Mouse (Mus musculus) induced T-regulatory cell, adult 2 months (primary cell): Measurements from ENCODE around the gene D2hgdh.

Experiments
- DNase-seq: peaks from one replicate; pipeline ENCODE4 v3.0.0-alpha.2; 2012; ENCODE audit warnings: low read depth

D2hgdh gene

GRCm38 (mm10) chr1:93824609-93825008 is at the start of gene D2hgdh:
Gene D2hgdh (plus strand): TSS chr1:93824909.
- DNase-seq = no peak

DNA sequence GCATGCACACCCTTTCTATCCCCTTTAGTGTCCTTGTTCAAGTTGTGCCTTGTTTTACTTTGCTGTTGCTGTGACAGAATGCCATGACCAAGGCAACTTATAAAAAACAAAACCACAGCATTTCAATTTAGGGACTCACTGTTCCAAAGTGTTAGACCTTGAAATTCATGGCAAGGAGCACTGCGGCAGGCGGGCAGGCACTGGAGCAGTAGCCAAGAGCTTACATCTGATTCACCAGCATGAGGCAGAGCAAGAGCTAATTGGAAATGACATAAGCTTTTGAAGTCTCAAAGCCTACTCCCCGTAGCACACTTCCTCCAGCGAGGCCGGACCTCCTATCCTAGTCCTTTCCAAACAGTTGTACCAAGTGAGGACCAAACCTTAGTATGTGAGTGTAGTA is 48.0 kb upstream of the D2hgdh start:
- DNase-seq = no peak

GRCm38 (mm10) chr1:93786912-93787311 is 37.8 kb upstream of the D2hgdh start:
- DNase-seq = no peak

GRCm38 (mm10) chr1:93794526-93794925 is 30.2 kb upstream of the D2hgdh start:
- DNase-seq = no peak

DNA sequence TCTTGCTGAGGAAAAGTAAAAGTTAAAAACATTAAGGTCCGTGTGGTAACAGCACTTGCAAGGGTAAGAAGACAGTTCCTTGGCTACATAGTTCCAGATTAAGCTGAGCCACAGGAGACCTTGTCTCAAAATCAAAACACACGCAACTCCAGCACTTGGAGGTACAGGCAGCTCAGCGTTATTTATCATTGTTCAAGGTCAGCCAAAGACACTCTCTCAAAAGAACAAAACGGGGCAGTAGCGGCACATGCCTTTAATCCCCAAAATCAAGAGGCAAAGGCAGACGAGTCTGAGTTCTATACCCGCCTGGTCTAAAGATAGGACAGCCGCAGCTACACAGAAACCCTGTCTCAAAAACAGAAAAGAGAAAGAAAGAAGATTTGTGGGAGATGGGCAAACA is 28.8 kb upstream of the D2hgdh start:
- DNase-seq = no peak

- peak; percentile 41 for DNase-seq
Observed at GRCm38 (mm10) chr1:93800670-93801503, 23.8 kb upstream of the D2hgdh start.

DNA sequence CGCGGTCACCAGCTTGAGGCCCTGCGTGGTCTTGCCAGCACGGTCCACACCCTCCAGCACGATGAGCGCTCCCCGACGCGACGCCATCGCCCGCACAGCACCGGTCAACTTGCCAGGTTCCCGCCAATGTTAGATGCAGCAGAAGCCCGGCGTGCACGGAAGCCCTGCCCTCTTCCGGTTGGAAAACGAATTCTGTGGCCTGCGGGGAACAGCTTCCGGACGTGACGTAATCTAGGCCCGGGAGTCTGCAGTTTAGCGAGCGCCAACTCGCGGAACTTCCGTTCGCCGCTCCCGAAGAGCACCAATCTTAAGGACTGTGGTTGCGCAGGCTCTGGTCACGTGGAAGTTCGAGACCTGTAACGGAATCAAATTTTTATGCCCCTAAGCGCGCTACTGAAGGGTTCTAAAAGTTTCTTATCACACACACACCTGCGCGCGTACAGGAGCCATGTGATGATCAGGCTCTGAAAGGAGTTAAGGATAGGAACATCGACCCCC is 22.9 kb upstream of the D2hgdh start, which contains the start of gene Dtymk:
Gene Dtymk, minus strand, starts transcription at position 194 of the 498 bp plus-strand sequence.
- peak; percentile 98 for DNase-seq

GRCm38 (mm10) chr1:93802771-93803170 is 21.9 kb upstream of the D2hgdh start:
- DNase-seq = peak; percentile 50

DNA sequence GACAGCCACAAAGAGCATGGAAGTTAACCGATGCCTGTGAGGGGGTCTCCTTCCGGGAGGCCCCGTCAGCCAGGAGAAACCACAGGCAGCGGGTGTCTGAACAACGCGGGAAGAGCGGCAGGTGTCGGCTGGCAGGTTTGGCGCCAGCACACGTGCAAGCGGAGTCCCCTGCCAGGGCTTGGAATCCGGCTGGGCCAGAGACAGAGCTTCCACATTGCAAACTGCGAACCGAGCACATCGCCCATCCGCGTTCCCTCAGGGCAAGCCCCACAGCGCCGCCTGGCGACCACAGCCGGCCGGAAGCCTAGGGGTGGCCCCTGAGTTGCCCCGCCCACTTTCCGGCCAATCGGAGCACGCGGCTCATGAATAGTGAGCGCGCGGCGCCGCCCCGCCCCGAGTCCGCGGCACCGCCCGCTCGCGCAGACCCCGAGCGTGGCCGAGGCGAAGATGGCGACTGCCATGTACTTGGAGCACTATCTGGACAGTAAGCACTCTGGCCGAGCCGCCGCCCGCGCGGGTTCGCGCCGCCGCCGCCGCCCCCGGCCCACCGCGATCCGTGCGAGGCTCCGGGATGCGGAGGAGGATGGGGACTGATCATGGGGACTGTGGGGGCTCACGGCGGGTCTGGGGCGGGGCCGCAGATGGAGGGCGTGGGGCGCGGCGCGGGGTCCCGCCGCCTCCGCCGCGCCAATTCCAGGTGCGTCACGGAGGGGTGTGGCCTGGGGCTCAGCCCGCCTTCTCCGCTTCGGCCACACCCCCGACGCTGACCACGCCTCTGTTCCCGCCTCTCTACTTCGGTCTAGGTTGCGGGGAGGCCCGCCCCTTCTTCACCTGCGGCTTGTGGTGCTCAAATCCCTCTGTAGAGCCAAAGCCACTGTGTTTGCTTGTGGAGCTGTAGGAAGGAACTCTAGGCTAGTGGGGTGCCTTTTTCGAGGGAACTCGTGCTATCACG is 20.9 kb upstream of the D2hgdh start, which contains the start of gene Ing5:
Gene Ing5, plus strand, starts transcription at position 410 of the 952 bp plus-strand sequence.
- peak; percentile 98 for DNase-seq

GRCm38 (mm10) chr1:93804818-93805217 is 19.9 kb upstream of the D2hgdh start:
- peak; percentile 19 for DNase-seq

DNA sequence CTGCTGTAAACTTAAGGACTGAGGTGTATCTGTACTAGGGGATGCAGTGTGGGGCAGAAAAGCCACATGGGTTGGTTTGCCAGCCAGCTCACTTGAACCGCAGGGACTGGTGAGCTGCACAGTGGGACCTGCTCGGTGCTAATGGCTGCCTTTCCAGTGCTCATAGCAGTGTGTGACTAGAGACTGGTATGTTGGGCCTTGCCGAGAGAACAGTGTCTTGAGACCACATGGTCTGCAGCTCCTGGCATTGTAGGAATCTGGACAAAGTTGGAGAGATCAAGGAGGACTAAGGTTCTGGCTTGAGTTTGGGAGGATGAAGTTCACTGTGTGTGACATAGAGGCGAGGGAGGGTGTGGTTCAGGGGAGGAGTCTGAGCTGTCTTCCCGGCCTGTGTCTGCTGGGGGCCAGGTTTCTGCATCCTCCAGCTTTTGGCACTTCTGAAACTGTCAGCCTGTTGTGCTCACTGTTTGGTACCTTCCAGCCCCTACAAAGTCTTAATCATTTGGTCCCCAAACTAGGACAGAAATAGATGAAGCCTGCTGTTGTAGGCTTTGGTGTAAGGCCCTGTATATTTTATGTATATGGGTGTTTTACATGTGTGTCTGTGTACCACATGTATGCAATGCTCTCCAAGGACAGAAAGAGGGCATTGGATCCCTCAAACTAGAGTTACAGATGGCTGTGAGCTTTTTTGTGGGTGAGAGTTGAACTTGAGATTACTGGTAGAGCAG is 19.3 kb upstream of the D2hgdh start:
- DNase-seq = peak; percentile 32

DNA sequence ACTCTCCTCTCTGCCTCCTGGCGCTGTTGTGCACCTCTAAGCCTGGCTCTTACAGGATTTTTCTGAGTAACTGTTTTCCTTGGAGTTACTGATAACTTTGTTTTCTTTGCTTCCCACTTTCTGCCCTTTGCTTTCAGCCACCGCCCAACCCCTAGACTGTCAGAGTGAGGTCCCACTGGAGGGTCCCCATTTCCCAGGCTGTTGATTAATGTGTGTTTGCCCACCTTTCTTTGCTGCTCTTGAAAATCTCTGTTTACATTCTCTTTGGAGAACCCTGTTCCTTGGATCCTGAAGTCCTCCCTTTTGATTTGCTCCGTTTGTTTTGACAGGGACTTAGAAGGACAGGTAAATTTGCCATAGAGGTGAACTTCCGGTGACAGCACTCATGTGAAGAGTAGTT is 15.8 kb upstream of the D2hgdh start:
- DNase-seq = no peak

GRCm38 (mm10) chr1:93810011-93810410 is 14.7 kb upstream of the D2hgdh start:
- no peak for DNase-seq

DNA sequence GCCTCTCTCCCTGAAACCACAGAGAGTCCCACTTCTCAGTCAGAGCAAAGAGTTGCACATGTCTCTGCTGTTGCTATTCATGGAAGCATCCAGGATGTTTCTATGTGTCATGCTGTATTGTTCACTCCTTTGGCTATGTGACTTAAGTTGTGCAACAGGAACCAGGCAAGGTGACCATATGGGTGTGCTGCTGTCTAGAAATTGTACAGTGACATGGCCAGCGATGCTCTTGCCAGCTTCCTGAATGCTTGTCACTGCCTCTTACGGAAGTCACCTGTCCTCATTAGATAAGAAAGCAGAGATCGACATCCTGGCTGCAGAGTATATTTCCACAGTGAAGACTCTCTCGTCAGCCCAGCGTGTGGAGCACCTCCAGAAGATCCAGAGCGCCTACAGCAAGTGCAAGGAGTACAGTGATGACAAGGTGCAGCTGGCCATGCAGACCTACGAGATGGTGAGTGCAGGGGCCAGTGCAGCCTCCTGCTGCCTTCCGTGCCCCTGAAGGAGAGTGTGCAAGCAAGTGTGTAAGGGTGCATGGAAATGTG is 13.1 kb upstream of the D2hgdh start:
- DNase-seq = no peak

GRCm38 (mm10) chr1:93817823-93818532 is 6.7 kb upstream of the D2hgdh start:
- no peak for DNase-seq

GRCm38 (mm10) chr1:93818722-93819121 is 6.0 kb upstream of the D2hgdh start:
- DNase-seq = no peak

DNA sequence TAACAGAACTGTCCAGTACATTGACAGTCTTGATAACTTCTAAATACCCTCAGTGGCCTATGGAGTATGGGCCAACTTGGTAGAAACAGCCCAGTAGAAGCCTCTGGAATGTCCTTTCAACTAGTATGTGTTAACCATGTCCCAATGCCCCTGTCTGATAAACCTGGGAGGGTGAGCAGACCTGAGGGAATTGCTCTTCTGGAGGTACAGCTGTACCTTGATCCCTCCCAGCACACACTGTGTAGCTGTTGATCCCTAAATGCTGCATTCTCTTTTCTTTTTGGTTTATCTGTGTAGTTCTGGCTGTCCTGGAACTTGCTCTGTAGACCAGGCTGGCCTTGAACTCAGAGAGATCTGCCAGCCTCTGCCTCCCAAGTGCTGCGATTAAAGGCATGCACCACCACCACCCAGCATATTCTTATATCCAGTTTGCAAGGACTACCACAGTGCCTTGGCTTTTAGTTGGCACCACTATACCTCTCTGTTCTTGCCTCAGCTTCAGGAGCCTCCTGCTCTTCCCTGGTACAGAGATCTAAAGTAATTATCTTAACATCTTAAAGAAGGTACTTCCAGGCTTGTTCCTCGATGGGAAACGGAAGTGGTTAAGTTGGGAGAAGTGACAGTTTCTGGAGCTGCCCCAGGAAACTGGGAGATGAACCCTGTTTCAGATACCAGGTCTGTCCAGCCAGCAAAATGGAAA is 763 bp upstream of the D2hgdh start:
- DNase-seq = peak; percentile 37

DNA sequence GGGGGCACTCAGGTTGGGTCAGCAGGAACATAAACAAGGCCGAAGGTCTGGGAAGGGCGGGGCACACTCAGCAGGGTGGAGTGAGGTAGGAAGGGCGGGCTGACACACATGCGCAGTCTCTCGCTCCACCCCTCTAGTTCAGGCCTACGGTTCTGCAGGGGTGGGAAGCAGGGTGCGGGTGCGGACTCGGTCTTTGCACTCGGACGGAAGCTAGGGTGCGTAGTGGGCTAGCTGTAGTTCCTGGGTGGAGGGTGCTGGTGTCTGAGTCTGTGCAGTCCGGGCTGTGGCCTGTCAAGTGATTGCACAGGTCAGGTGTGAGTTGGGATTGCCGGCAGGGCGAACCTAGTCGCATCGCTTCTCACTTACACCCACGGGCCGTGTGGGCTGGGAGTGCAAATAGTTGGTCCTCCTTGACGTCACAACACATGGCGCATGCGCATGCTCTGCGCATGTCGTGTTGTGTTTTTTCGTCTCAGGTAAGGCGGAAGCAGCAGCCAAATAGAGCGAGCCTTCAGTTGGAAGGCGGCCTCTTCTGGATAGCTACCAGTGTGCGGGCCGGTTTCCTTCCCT is 481 bp downstream of the D2hgdh start:
- DNase-seq = peak; percentile 100

- DNase-seq = no peak
Observed at GRCm38 (mm10) chr1:93825771-93826539, 1.2 kb downstream of the D2hgdh start.
